Mouse (Mus musculus) hindbrain, embryonic 15.5 days (tissue): ENCODE data around the gene Asns. TPM values are rescaled to one million over a fixed set of nuclear protein-coding genes. Genes with fewer than 3 reads are reported as not detected.

Experiments used
- polyA plus RNA-seq: library from polyadenylated mRNA; unstranded; fragments of >200 nt; fragmentation: Nextera tagmentation; extraction: Ambion mirVana; gene quantifications from 2 replicates; pipeline ENCODE4 v1.2.1, GENCODE M21; 2015

Gene Asns
- polyA plus RNA-seq, 1 experiment from 2014 or later, result 104 TPM

Other genes with a start within 250 kb of the Asns start
- gene Tac1, start 138.4 kb downstream of the Asns start, polyA plus RNA-seq, result 134 and 150 TPM in 2 replicates
- gene C1galt1, start 151.6 kb upstream of the Asns start, polyA plus RNA-seq, result 1.8 and 2.1 TPM in 2 replicates